Mouse (Mus musculus) CD4-positive helper T cell, adult 2 months (primary cell): ENCODE results near the gene Igf2r.

Experiments used
- DNase-seq: peaks from one replicate; pipeline ENCODE4 v3.0.0-alpha.2; 2012; ENCODE audit warnings: low read depth, missing footprints, low spot score

Igf2r gene

GRCm38 (mm10) chr17:12718251-12718650 lies 51.2 kb downstream of the Igf2r start:
- DNase-seq: no peak

DNA sequence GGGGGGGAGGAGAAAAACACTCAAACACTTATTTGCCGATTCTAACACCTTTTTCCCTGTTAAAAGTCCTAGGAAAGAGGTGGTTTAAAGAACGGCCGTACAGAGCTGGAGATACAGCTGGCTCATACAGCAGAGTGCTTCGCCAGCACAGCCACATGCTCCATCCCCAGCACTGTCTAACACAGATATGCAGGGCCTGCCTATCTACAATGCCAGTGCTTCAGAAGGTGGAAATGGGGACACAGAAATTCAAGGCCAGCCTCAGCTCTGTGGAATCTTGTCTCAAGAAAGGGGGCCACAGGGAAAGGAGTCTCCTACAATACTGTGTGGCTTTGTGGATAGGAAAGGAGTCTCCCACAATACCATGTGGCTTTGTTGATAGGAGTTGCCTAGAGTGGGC lies 52.0 kb downstream of the Igf2r start:
- DNase-seq: no peak

GRCm38 (mm10) chr17:12715032-12715431 lies 54.4 kb downstream of the Igf2r start:
- no peak for DNase-seq

DNA sequence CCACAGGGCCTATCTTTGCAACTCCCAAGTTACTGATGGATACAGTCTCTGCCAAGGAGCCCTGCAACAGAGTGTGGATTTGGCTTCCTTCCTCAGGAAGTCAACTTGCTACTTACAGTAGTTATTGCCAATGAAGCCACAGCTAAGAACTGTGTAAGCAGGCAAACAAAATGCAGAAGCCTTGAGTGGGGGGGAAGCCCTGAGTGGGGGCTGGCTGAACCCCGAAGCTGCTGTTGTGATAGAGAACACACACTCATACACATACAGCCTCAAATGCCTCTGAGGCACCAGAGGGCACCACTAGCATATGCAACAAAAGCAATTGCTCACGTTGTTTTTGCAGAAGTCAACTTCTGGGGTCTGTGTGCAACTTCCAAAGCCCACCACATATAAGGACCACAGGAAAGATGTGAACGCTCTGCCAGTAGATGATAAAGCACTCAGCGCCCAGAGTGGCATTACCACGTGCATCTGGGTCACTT lies 55.3 kb downstream of the Igf2r start:
- DNase-seq: no peak

DNA sequence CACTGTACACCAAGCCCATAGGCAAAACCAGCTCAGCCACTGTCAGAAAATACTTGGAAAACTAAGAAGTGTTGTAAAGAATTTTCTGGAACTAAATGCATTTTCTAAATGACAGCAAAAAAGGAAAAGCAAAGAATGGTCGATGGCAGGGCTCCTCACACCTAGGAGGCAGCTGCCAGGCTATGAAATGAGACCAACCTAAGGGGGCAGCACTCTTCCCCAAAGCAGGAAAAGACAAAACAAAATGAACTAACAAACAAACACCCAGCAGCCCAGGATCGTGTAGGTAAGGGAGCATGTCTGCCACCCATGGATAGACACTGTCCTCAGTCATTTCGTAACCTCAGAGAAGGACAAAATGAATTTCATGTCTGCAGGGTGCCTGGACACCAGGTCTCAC lies 56.5 kb downstream of the Igf2r start:
- DNase-seq: no peak

- no peak for DNase-seq
Measured at GRCm38 (mm10) chr17:12712191-12712590, 57.3 kb downstream of the Igf2r start.

- no peak for DNase-seq
Measured at GRCm38 (mm10) chr17:12710976-12711375, 58.5 kb downstream of the Igf2r start.

GRCm38 (mm10) chr17:12710050-12710780 lies 59.2 kb downstream of the Igf2r start:
- DNase-seq: no peak

- no peak for DNase-seq
Measured at GRCm38 (mm10) chr17:12708398-12708797, 61.1 kb downstream of the Igf2r start.

GRCm38 (mm10) chr17:12706590-12707049 lies 62.8 kb downstream of the Igf2r start:
- DNase-seq: no peak

- no peak for DNase-seq
Measured at GRCm38 (mm10) chr17:12702901-12703300, 66.6 kb downstream of the Igf2r start.

GRCm38 (mm10) chr17:12700373-12700772 lies 69.1 kb downstream of the Igf2r start:
- DNase-seq: no peak

GRCm38 (mm10) chr17:12691899-12692298 lies 77.6 kb downstream of the Igf2r start:
- peak; percentile 57 for DNase-seq

DNA sequence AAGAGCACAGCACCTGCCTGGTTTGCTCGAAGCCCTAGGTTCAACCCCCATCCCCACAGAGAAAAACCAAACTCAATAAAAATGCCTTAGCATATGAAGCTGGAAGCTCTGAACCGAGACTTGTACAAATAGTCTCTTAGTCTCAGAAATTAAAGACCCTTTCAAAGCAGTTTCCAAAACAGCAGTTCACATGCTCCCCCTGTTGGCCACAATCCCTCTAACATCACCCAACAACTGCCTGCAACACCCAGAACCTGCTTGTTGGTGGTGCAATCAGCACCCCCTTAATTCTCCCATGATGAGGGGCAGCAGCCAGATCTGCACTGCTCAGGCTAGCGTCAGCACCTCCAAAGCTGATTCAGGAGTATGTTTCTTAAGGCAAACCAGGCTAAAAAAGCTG lies 79.9 kb downstream of the Igf2r start:
- DNase-seq: peak; percentile 28

DNA sequence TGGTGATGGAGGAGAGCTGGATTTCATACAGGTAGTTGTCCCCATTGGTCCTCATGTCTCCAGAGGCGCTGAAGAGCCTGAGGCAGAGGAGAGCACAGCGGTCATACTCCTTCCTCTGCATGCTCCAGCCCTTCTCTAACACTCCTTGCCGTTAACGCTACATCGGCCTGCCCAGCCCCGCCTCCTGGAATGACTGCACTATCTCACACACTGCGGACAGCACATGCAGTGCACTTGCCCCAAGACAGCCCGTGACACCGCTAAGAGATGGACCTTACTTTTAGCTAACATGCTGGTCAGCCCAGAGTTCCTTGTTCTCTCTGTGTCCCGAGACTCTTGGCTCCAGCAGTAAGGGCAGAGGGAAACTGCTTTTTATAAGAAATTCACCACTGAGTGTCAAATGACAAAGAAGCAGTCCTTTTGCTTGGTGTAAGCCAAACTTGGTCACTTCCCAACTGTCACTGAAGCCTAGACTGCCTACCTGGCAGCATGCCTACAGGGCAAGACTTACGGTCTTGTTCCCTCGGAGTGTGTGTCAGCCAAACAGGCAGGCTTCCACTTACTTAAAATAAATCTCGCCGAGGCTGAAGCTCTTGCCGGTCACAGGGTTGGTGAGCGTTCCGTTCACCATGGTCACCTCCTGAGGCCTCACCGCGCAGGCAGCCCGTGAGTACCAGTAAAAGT lies 80.9 kb downstream of the Igf2r start:
- DNase-seq: no peak

DNA sequence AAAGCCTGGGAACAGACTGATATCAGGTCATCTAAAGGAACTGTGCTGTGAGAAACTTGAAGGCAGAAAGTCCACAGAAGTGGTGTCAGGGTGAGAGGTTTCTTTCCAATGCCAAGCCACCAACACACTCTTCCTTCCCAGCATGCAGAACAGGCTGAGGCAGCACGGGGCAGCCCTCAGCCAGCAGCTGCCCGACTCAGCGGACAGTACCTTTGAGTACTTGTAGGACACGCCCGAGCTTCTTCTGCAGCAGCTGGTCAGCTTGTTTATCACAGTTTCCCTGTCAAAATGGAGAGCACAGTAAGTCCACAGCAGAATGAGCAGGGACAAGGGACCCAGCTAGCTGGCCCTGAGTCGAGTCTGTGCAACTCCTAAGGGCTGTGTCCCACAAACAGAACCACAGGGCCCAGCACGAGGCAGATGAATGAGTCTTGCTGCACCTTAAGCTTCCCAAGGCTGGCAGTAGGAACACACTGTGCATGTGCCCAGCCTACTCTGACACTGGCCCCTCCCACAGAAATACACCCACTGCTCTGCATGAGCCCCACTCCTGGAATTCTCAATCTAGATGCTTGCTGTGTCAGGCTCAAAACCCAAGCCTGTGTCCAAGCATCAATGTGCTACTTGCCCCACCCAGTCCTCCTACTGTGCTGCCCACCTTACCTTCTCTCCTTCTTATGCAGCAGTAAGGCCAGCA lies 84.4 kb downstream of the Igf2r start:
- DNase-seq: no peak

DNA sequence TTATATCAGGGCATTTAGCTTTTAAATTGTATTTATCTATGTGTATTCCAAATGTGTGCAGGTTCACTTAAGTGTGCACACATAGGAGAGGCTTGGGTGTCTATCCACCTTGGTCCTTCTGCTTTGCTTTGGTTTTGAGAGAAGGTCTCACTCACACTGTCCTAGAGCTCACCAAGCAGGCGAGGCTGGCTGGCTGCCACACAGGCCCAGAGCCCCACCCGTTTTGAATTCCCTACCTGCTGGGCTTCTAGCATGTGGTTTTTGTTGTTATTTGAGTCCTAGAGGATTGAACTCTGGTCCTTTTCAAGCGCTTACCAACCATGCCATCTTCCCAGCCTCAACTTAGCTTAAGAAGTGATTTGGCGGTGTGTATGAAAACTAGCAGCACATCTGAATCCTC lies 85.1 kb downstream of the Igf2r start:
- no peak for DNase-seq

DNA sequence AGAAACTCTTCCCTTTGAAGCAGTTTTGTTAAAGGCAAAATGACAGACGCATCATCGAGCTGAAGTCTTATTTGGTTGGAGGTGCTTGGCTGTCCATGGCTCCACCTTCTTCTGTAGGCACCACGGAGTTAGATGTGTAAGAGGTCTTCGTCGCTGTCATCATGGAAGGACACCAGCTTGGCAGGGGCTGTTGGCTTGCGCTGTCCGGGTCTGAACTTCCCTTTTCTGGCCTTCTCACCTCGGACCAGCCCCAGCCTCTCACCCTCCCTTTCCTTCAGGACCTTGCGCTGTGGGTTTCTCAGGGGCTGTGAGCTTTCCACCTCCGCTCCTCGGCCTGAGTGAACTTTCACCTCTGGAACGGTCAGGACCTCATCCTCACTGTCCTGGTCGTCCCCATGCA lies 85.9 kb downstream of the Igf2r start:
- no peak for DNase-seq

DNA sequence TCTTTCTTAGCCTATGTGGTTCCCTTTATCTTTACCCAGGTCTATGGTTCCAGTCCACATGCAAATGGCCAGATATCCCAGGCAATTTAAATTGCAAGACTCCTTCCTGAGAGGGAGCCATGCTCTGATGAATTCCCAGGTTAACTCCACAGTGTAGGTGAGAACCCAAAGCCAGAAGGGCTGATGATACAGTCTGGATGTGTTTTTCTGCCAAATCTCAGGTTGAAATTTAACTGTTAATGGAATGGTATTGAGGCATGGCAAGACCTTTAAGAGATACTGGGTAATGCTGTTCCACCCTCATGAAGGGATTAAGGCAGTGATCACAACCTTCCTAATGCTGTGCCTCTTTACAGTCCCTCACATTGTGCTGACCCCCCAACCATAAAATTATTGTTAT lies 91.2 kb downstream of the Igf2r start:
- no peak for DNase-seq

DNA sequence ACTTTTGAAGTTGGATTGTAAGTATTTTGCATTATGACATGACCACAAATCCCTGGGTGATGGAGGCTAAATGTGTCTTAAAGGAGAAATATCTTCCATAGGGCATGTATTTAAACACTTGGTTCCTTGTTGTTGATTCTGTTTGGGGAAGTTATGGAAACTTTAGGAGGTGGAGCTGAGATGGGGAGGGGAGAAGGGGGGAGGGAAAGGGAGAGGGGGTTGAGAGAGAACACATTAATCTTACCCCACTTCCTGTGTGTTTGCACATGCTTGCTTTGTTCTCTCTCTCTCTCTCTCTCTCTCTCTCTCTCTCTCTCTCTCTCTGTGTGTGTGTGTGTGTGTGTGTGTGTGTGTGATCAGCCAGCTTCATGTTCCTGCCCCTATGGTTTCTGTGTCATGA lies 92.3 kb downstream of the Igf2r start:
- peak; percentile 52 for DNase-seq

GRCm38 (mm10) chr17:12675646-12676045 lies 93.8 kb downstream of the Igf2r start, which contains the start of gene Slc22a1:
Slc22a1 (minus strand) TSS chr17:12675829.
- no peak for DNase-seq

DNA sequence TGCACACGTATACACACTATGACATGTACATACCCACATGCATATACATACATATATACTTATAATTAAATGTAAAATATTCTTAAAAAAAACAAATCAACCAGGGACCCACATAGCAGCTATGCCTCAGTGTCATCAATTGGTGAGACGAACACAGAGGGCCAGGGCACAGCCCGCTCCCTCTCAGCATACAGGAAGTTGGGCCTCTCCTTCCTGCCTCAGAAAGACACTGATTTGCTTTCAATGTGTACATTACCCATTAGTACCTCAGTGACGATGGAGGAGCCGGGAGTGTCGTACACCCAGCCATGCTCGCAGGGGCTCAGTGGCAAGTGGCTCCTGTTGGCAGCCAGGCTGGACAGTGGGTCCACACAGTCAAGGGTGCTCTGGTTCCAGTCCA lies 94.5 kb downstream of the Igf2r start:
- DNase-seq: peak; percentile 35
